Mouse (Mus musculus): ENCODE measurements around the gene Clca3a2. TPM values are rescaled to one million over a fixed set of nuclear protein-coding genes. Genes with fewer than 3 reads are reported as not detected.
"Not testable (repeated sequence)": the region's sequence is repeated elsewhere in the genome, so short reads cannot be mapped to it uniquely, and the experiment has no call there.

Gene Clca3a2
- total RNA-seq, 2 experiments from 2014 or later: not detected

DNA sequence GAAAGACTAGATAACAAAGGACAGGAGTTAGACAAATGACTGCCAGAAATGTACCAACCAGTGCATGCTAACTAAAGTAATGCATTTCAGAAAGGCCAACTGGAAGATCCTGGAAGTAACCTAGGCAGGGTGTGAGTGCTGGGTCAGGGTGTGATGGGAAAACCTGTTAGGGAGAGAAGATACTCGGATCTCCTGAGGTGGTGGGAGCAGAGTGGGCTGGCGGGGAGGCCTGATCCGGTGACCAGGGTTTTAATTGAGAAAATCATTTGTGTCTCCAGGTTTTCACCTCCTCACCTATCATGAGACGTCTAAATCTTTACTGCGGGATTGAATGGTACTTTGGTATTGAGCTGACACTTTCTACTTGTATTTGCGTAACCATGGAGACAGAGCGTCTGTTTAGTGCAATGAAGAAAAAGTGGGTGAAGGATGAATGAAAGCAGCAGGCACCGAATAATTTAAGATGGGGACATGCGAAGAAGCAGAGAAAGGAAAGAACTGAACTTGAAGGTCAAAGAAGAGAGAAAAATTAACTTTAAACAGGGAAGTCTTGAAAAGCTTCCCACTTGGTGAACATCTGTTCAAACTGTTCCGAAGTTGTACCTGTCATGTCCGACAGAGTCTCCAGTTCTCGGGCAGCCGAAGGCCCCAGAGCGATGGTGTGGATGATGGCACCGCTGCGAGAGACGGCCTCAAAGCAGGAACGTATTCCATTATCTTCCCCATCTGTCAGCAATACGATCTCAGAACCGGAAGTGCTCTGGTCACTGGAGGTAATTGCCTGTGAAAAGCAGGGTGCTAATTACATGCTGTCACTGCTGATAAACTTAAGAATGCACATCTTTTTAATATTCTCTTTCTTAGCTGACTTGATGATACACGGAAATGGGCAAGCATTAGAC lies 70.0 kb downstream of the Clca3a2 start:
- peak; percentile 51 for ATAC-seq (replicated peaks; ENCODE audit: low FRiP score, low TSS enrichment, poor library complexity, severe bottlenecking)

DNA sequence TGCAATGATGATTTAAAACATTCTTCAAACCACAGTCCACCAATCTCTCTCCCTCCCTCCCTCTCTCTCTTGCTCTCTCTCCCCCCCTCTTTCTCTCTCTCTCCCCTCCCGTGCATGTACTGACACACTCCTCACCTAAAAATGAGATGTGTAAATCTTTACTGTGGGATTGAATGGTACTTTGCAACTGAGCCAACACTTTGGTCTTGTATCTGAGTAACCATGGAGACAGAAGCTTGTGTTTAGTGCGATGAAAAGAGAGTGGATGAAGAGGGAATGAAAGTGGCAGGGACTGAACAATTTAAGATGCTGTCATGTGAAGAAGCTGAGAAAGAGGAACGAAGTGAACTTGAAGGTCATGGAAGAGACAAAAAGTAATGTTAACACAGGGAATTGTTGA lies 71.6 kb downstream of the Clca3a2 start:
- ATAC-seq (replicated peaks; ENCODE audit: low FRiP score, low TSS enrichment, poor library complexity, severe bottlenecking): not testable (repeated sequence)

Other genes with a start within 250 kb of the Clca3a2 start
- 11.6 and 14.2 TPM in 2 replicates for gene Hs2st1, start 249.3 kb downstream of the Clca3a2 start, total RNA-seq (2014; fragmentation: Nextera tagmentation)
- 9.9 and 11.4 TPM in 2 replicates for gene Hs2st1, start 249.3 kb downstream of the Clca3a2 start, total RNA-seq (2017)
- gene Selenof, start 249.2 kb downstream of the Clca3a2 start, total RNA-seq (2014; fragmentation: Nextera tagmentation): 228 and 242 TPM in 2 replicates
- 570 and 661 TPM in 2 replicates for gene Selenof, start 249.2 kb downstream of the Clca3a2 start, total RNA-seq (2017)
- gene Sh3glb1, start 99.2 kb downstream of the Clca3a2 start, total RNA-seq (2014; fragmentation: Nextera tagmentation): 113 and 131 TPM in 2 replicates
- 48.6 and 103 TPM in 2 replicates for gene Sh3glb1, start 99.2 kb downstream of the Clca3a2 start, total RNA-seq (2017)
- gene Clca3a1, start 58.5 kb downstream of the Clca3a2 start, total RNA-seq (2014; fragmentation: Nextera tagmentation): 9.2 and 24.1 TPM in 2 replicates
- gene Clca3a1, start 58.5 kb downstream of the Clca3a2 start, total RNA-seq (2017): 11.3 and 12.9 TPM in 2 replicates
- gene Clca3b, start 29.9 kb upstream of the Clca3a2 start, total RNA-seq (2014; fragmentation: Nextera tagmentation): not detected in 2 replicates
- not detected in 2 replicates for gene Clca3b, start 29.9 kb upstream of the Clca3a2 start, total RNA-seq (2017)
- gene Clca4b, start 113.0 kb upstream of the Clca3a2 start, total RNA-seq (2014; fragmentation: Nextera tagmentation): not detected in 2 replicates
- gene Clca4b, start 113.0 kb upstream of the Clca3a2 start, total RNA-seq (2017): not detected in 2 replicates
- gene Clca4a, start 155.6 kb upstream of the Clca3a2 start, total RNA-seq (2014; fragmentation: Nextera tagmentation): not detected in 2 replicates
- not detected in 2 replicates for gene Clca4a, start 155.6 kb upstream of the Clca3a2 start, total RNA-seq (2017)
- not detected in 2 replicates for gene Clca1, start 213.3 kb upstream of the Clca3a2 start, total RNA-seq (2014; fragmentation: Nextera tagmentation)
- gene Clca1, start 213.3 kb upstream of the Clca3a2 start, total RNA-seq (2017): not detected in 2 replicates